11 mouse cellular contexts compared by ENCODE assay signal in the genomic region with DNA sequence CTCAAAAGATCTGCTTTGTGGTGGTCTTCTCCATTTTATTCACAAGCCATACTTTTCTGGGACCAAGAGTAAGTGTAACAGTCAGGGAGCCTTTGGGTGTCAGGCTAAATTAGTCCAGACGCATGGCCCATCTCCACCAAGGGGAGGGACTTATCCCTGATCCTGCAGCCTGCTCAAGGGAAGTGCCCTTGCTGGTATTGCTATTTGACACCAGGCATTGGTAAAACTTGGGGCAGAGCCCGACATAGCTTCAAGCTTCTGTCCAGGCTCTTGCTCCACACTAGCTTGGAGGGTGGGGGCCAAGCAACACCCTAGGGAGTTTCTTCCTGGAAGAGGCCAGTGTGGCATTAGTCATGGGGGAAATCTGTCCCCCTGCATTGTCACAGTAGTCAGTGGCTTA.
"Had no signal": no experiment of that assay in that cellular context is flagged by ENCODE, and none has a peak within 500 bp of the region (broad histone marks: within the 10 kb centered on the region; RNA-seq: fewer than 3 reads in every experiment).

No protein-coding gene starts in this region.

- H3K27ac ChIP-seq: midbrain, embryonic 13.5 days; midbrain, embryonic 15.5 days; neural tube, embryonic 12.5 days had no signal

- H3K4me3 ChIP-seq: midbrain, embryonic 13.5 days; midbrain, embryonic 15.5 days; neural tube, embryonic 12.5 days had no signal

- DNase-seq: lung, adult 18-20 months; lung, embryonic 14.5 days; lung, postnatal 10 days; lung, postnatal 4 days; right cerebral cortex, postnatal 14 days; spleen, adult 18-20 months; thymus, adult 18-20 months; thymus, postnatal 25 days had no signal

- ATAC-seq: midbrain, embryonic 13.5 days; midbrain, embryonic 15.5 days had no signal
